Mouse (Mus musculus) liver, postnatal 0 days (tissue): ENCODE data around the gene Rbp1.

Source experiments
- CTCF ChIP-seq: sonication (generic); IDR thresholded peaks from 2 replicates; pipeline ENCODE4 v1.5.1; 2016; ENCODE audit warnings: antibody characterized with exemption, low read depth
- EP300 ChIP-seq: IDR thresholded peaks from 2 replicates; pipeline ENCODE4 v1.6.1; 2016; ENCODE audit warnings: antibody characterized with exemption, low read depth, mild to moderate bottlenecking

DNA sequence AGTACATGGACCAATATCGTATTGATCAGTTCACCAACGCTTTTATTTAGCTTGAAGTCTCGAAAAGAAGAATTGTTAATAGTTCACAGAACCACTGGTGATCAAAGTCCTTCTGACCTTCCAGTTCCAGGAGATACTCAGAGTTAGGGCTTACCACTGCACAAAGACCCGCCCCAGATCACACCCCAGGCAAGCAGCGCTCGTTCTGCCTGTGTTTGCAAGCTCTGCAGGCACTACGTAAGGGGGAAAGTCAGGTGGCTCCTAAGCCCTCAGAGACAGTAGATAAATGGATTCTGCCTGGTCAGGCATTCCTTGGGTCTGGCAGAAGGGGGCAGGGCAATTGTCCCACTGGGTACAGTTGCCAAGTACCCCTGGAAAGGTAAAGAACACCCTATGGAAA is 62.3 kb downstream of the Rbp1 start:
- TF ChIP-seq CTCF (no peak), EP300 (no peak)
